Mouse (Mus musculus): ENCODE measurements at regions not wholly inside any gene's neighbourhood (a gene's known extent, or its start where the extent isn't known, plus 50 kb on each side); places are given as distances from the start of the nearest gene placed in this dataset.

- DNase-seq = peak; percentile 55
These were observed 75.0 kb downstream of the Suds3 start for GRCm38 (mm10) chr5:117040878-117041277.

GRCm38 (mm10) chr5:117037261-117037660 lies 78.7 kb downstream of the Suds3 start:
- peak; percentile 55 for DNase-seq

- peak; percentile 59 for DNase-seq
These were observed 83.8 kb downstream of the Suds3 start for GRCm38 (mm10) chr5:117032130-117032529.

GRCm38 (mm10) chr5:117025689-117026383 lies 90.1 kb downstream of the Suds3 start:
- peak; percentile 53 for DNase-seq

- peak; percentile 85 for DNase-seq
These were observed 97.3 kb downstream of the Suds3 start for GRCm38 (mm10) chr5:117018419-117019150.

GRCm38 (mm10) chr5:117011128-117011527 lies 104.8 kb downstream of the Suds3 start:
- DNase-seq = no peak

GRCm38 (mm10) chr5:117000770-117001201 lies 115.1 kb downstream of the Suds3 start:
- peak; percentile 98 for DNase-seq

- DNase-seq = no peak
These were observed 121.4 kb downstream of the Suds3 start for GRCm38 (mm10) chr5:116994508-116994907.

- peak; percentile 68 for DNase-seq
These were observed 122.2 kb downstream of the Suds3 start for GRCm38 (mm10) chr5:116993674-116994073.

GRCm38 (mm10) chr5:116991461-116991860 lies 124.5 kb downstream of the Suds3 start:
- peak; percentile 68 for DNase-seq

GRCm38 (mm10) chr5:116971474-116971873 lies 144.4 kb downstream of the Suds3 start:
- peak; percentile 39 for DNase-seq

- DNase-seq = peak; percentile 64
These were observed 151.7 kb downstream of the Suds3 start for GRCm38 (mm10) chr5:116964171-116964570.

- peak; percentile 68 for DNase-seq
These were observed 152.8 kb downstream of the Suds3 start for GRCm38 (mm10) chr5:116963106-116963505.

- DNase-seq = peak; percentile 90
These were observed 155.9 kb downstream of the Suds3 start for GRCm38 (mm10) chr5:116960041-116960440.

GRCm38 (mm10) chr5:116958141-116958540 lies 157.8 kb downstream of the Suds3 start:
- peak; percentile 59 for DNase-seq

GRCm38 (mm10) chr5:116956572-116956971 lies 159.3 kb downstream of the Suds3 start:
- DNase-seq = peak; percentile 39

GRCm38 (mm10) chr5:116950280-116950881 lies 165.5 kb downstream of the Suds3 start:
- DNase-seq = peak; percentile 40

- peak; percentile 68 for DNase-seq
These were observed 181.3 kb downstream of the Suds3 start for GRCm38 (mm10) chr5:116934585-116934984.

- peak; percentile 23 for DNase-seq
These were observed 181.8 kb downstream of the Suds3 start for GRCm38 (mm10) chr5:116934151-116934550.

GRCm38 (mm10) chr5:116933105-116933504 lies 182.8 kb downstream of the Suds3 start:
- peak; percentile 30 for DNase-seq

GRCm38 (mm10) chr5:116923761-116924160 lies 192.2 kb downstream of the Suds3 start:
- DNase-seq = no peak

GRCm38 (mm10) chr5:116922059-116922671 lies 193.7 kb downstream of the Suds3 start:
- no peak for DNase-seq

- no peak for DNase-seq
These were observed 201.0 kb downstream of the Suds3 start for GRCm38 (mm10) chr5:116914876-116915275.
